Mouse (Mus musculus) heart, postnatal 0 days (tissue): ENCODE data around the gene Gtsf1l.

Experiments used
- CTCF ChIP-seq: IDR thresholded peaks from 2 replicates; pipeline ENCODE4 v1.5.1; 2016; ENCODE audit warnings: antibody characterized with exemption, control low read depth, low read depth
- EP300 ChIP-seq: IDR thresholded peaks from 2 replicates; pipeline ENCODE4 v1.6.1; 2016; ENCODE audit warnings: antibody characterized with exemption, low read depth

- no peak for TF ChIP-seq CTCF
- TF ChIP-seq EP300 = no peak
Measured at GRCm38 (mm10) chr2:163111413-163112201, 24.0 kb upstream of the Gtsf1l start.
